Mouse (Mus musculus) bone marrow, adult 2 months (tissue): ENCODE measurements around the gene Porcn.

ENCODE experiments used
- CTCF ChIP-seq: fragments of 200-500 bp; IDR thresholded peaks from 2 replicates; pipeline ENCODE4 v1.5.1; 2011; ENCODE audit warnings: low read length, control low read depth; ENCODE audit not compliant: control insufficient read depth, insufficient read depth
- POLR2A ChIP-seq: fragments of 200-500 bp; IDR thresholded peaks from 2 replicates; pipeline ENCODE4 v1.6.1; 2011; ENCODE audit warnings: low read depth, mild to moderate bottlenecking, control low read depth, low read length, borderline replicate concordance; ENCODE audit not compliant: control insufficient read depth

GRCm38 (mm10) chrX:8175504-8176385 lies 30.6 kb downstream of the Porcn start, which contains the start of gene Tbc1d25:
- TF ChIP-seq CTCF (peak; percentile 29; the same call in 1 of the 2 replicates), POLR2A (peak; percentile 52; the same call in 1 of the 2 replicates)
